Mouse (Mus musculus) adrenal gland, adult 18-20 months (tissue): ENCODE measurements at regions not wholly inside any gene's neighbourhood (a gene's known extent, or its start where the extent isn't known, plus 50 kb on each side); places are given as distances from the start of the nearest gene placed in this dataset.

ENCODE experiments used
- DNase-seq, 2 experiments: peaks; one replicate each; pipeline ENCODE4 v3.0.0; 2021 to 2022; ENCODE audit warnings: low spot score in 2 of 2

GRCm38 (mm10) chr9:84408260-84409203, 483.6 kb downstream of the Bckdhb start:
- no peak for DNase-seq
